Mouse (Mus musculus): ENCODE measurements around the gene Tubb2a. TPM values are rescaled to one million over a fixed set of nuclear protein-coding genes. Genes with fewer than 3 reads are reported as not detected.

Tubb2a gene
- polyA plus RNA-seq, 1 experiment from 2014 or later, result 162 TPM

GRCm38 (mm10) chr13:34053673-34054282, 24.0 kb downstream of the Tubb2a start:
- H3K79me2 ChIP-seq (ENCODE audit: inconsistent target), result no peaks in the 10 kb centered on the region
- H3K4me3 ChIP-seq (ENCODE audit: inconsistent target), result no peak overlapping the region
- no peaks in the 10 kb centered on the region; the same call in 1 of the 2 replicates for H3K36me3 ChIP-seq (ENCODE audit: inconsistent target)
- 90% methylated on average over 13 of the region's 13 CpGs for WGBS (ENCODE audit: missing documents)
- no peak overlapping the region for H3K27ac ChIP-seq

GRCm38 (mm10) chr13:34051692-34052091, 26.1 kb downstream of the Tubb2a start:
- Histone ChIP-seq H3K36me3 (ENCODE audit: inconsistent target) (no peaks in the 10 kb centered on the region; the same call in 1 of the 2 replicates), H3K4me3 (ENCODE audit: inconsistent target) (no peak overlapping the region), H3K79me2 (ENCODE audit: inconsistent target) (no peaks in the 10 kb centered on the region), H3K27ac (peak overlapping the region; percentile 96)
- 33% methylated on average over 3 of the region's 3 CpGs for WGBS (ENCODE audit: missing documents)

GRCm38 (mm10) chr13:34050479-34050878, 27.3 kb downstream of the Tubb2a start:
- 31% methylated on average over 8 of the region's 8 CpGs for WGBS (ENCODE audit: missing documents)
- Histone ChIP-seq H3K27ac (peak overlapping the region; percentile 96), H3K4me3 (ENCODE audit: inconsistent target) (no peak overlapping the region), H3K36me3 (ENCODE audit: inconsistent target) (no peaks in the 10 kb centered on the region), H3K79me2 (ENCODE audit: inconsistent target) (no peaks in the 10 kb centered on the region)

GRCm38 (mm10) chr13:34047526-34047925, 30.3 kb downstream of the Tubb2a start:
- 91% methylated on average over 3 of the region's 3 CpGs for WGBS (ENCODE audit: missing documents)
- H3K4me3 ChIP-seq (ENCODE audit: inconsistent target), result no peak overlapping the region
- no peaks in the 10 kb centered on the region for H3K79me2 ChIP-seq (ENCODE audit: inconsistent target)
- no peak overlapping the region for H3K27ac ChIP-seq
- no peaks in the 10 kb centered on the region for H3K36me3 ChIP-seq (ENCODE audit: inconsistent target)

GRCm38 (mm10) chr13:34046421-34047012, 31.3 kb downstream of the Tubb2a start:
- WGBS (ENCODE audit: missing documents), result 46% methylated on average over 11 of the region's 11 CpGs
- H3K4me3 ChIP-seq (ENCODE audit: inconsistent target), result no peak overlapping the region
- H3K79me2 ChIP-seq (ENCODE audit: inconsistent target), result no peaks in the 10 kb centered on the region
- no peaks in the 10 kb centered on the region for H3K36me3 ChIP-seq (ENCODE audit: inconsistent target)
- no peak overlapping the region for H3K27ac ChIP-seq

- H3K36me3 ChIP-seq (ENCODE audit: inconsistent target), result no peaks in the 10 kb centered on the region
- H3K27ac ChIP-seq, result no peak overlapping the region
- H3K79me2 ChIP-seq (ENCODE audit: inconsistent target), result no peaks in the 10 kb centered on the region
- no peak overlapping the region for H3K4me3 ChIP-seq (ENCODE audit: inconsistent target)
- 79% methylated on average over 5 of the region's 5 CpGs for WGBS (ENCODE audit: missing documents)
These were observed 32.1 kb downstream of the Tubb2a start for GRCm38 (mm10) chr13:34045511-34046249.

- Histone ChIP-seq H3K4me3 (ENCODE audit: inconsistent target) (no peak overlapping the region), H3K27ac (no peak overlapping the region), H3K36me3 (ENCODE audit: inconsistent target) (no peaks in the 10 kb centered on the region), H3K79me2 (ENCODE audit: inconsistent target) (peaks cover 2% of the 10 kb centered on the region; the same call in 1 of the 2 replicates)
- WGBS (ENCODE audit: missing documents), result 56% methylated on average over 7 of the region's 7 CpGs
These were observed 34.0 kb downstream of the Tubb2a start for GRCm38 (mm10) chr13:34043716-34044393.

- no peak overlapping the region for H3K27ac ChIP-seq
- no peaks in the 10 kb centered on the region for H3K36me3 ChIP-seq (ENCODE audit: inconsistent target)
- H3K4me3 ChIP-seq (ENCODE audit: inconsistent target), result no peak overlapping the region
- peaks cover 15% of the 10 kb centered on the region; the same call in 1 of the 2 replicates for H3K79me2 ChIP-seq (ENCODE audit: inconsistent target)
- 96% methylated on average over 3 of the region's 3 CpGs for WGBS (ENCODE audit: missing documents)
These were observed 37.7 kb downstream of the Tubb2a start for GRCm38 (mm10) chr13:34040091-34040490.

- Histone ChIP-seq H3K36me3 (ENCODE audit: inconsistent target) (no peaks in the 10 kb centered on the region), H3K79me2 (ENCODE audit: inconsistent target) (peaks cover 15% of the 10 kb centered on the region; the same call in 1 of the 2 replicates), H3K4me3 (ENCODE audit: inconsistent target) (no peak overlapping the region), H3K27ac (no peak overlapping the region)
- 93% methylated on average over 8 of the region's 8 CpGs for WGBS (ENCODE audit: missing documents)
These were observed 38.9 kb downstream of the Tubb2a start for GRCm38 (mm10) chr13:34038901-34039341.

GRCm38 (mm10) chr13:34038056-34038432, 39.8 kb downstream of the Tubb2a start:
- H3K36me3 ChIP-seq (ENCODE audit: inconsistent target), result peaks cover 8% of the 10 kb centered on the region; the same call in 1 of the 2 replicates
- peak overlapping the region; percentile 71 for H3K4me3 ChIP-seq (ENCODE audit: inconsistent target)
- 53% methylated on average over 5 of the region's 5 CpGs for whole genome bisulfite sequencing (ENCODE audit: missing documents)
- H3K79me2 ChIP-seq (ENCODE audit: inconsistent target), result peaks cover 15% of the 10 kb centered on the region; the same call in 1 of the 2 replicates
- H3K27ac ChIP-seq, result peak overlapping the region; percentile 73

- H3K79me2 ChIP-seq (ENCODE audit: inconsistent target), result peaks cover 15% of the 10 kb centered on the region; the same call in 1 of the 2 replicates
- H3K27ac ChIP-seq, result peak within 1 kb of the TSS; percentile 73
- peak within 1 kb of the TSS; percentile 71 for H3K4me3 ChIP-seq (ENCODE audit: inconsistent target)
- H3K36me3 ChIP-seq (ENCODE audit: inconsistent target), result peaks cover 11% of the 10 kb centered on the region
- 3% methylated on average over 37 of the region's 37 CpGs for WGBS (ENCODE audit: missing documents)
These were observed 40.4 kb downstream of the Tubb2a start, which contains the start of gene Bphl for GRCm38 (mm10) chr13:34037172-34038055. Bphl (plus strand) TSS chr13:34037597.

- peaks cover 15% of the 10 kb centered on the region; the same call in 1 of the 2 replicates for H3K79me2 ChIP-seq (ENCODE audit: inconsistent target)
- peak overlapping the region; percentile 73 for H3K27ac ChIP-seq
- WGBS (ENCODE audit: missing documents), result 92% methylated on average over 5 of the region's 5 CpGs
- H3K36me3 ChIP-seq (ENCODE audit: inconsistent target), result peaks cover 11% of the 10 kb centered on the region
- H3K4me3 ChIP-seq (ENCODE audit: inconsistent target), result no peak overlapping the region
These were observed 41.1 kb downstream of the Tubb2a start for GRCm38 (mm10) chr13:34036726-34037125.

- Histone ChIP-seq H3K27ac (no peak overlapping the region), H3K79me2 (ENCODE audit: inconsistent target) (peaks cover 15% of the 10 kb centered on the region; the same call in 1 of the 2 replicates), H3K36me3 (ENCODE audit: inconsistent target) (peaks cover 19% of the 10 kb centered on the region), H3K4me3 (ENCODE audit: inconsistent target) (no peak overlapping the region)
- 93% methylated on average over 3 of the region's 3 CpGs for WGBS (ENCODE audit: missing documents)
These were observed 42.4 kb downstream of the Tubb2a start for GRCm38 (mm10) chr13:34035424-34035823.

All from macrophage (primary cell).